Mouse (Mus musculus) megakaryocyte, embryonic 14.5 days (primary cell): ENCODE measurements at regions not wholly inside any gene's neighbourhood (a gene's known extent, or its start where the extent isn't known, plus 50 kb on each side); places are given as distances from the start of the nearest gene placed in this dataset.

Source experiments
- FLI1 ChIP-seq: IDR thresholded peaks from 2 replicates; pipeline ENCODE4 v1.6.1; 2012; ENCODE audit warnings: low read length, inconsistent platforms, mixed read lengths
- GATA1 ChIP-seq: IDR thresholded peaks from 3 replicates; pipeline ENCODE4 v1.6.1; 2012; ENCODE audit warnings: mixed read lengths, low read length, inconsistent platforms, borderline replicate concordance

DNA sequence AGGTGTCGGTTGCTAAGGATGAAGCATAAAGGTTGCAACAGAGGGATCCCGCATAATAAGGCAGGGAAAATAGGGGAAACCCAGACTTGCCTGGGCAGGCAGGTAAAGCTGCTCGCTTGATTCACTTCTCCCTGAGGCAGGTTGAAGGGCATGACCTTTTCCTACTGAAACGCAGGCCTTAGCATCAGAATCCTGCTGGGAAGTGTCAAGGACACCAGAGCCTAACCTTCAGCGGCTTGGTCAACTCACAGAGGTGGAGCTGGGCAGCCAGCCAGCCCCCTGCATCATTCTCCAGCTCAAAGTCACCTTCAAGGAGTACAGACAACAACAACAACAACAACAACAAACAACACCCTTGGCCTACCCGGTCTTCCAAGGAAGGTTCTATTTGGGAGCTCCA lies 52.8 kb upstream of the Laptm4a start:
- TF ChIP-seq GATA1 (no peak), FLI1 (no peak)
